Mouse (Mus musculus) thymus, postnatal 4 days (tissue): ENCODE results near the gene Cyp11a1.
A peak's percentile ranks its signal among the peaks of the same experiment; 100 is the strongest.

Experiments
- DNase-seq: peaks from one replicate; pipeline ENCODE4 v3.0.0; 2021

Cyp11a1 gene

DNA sequence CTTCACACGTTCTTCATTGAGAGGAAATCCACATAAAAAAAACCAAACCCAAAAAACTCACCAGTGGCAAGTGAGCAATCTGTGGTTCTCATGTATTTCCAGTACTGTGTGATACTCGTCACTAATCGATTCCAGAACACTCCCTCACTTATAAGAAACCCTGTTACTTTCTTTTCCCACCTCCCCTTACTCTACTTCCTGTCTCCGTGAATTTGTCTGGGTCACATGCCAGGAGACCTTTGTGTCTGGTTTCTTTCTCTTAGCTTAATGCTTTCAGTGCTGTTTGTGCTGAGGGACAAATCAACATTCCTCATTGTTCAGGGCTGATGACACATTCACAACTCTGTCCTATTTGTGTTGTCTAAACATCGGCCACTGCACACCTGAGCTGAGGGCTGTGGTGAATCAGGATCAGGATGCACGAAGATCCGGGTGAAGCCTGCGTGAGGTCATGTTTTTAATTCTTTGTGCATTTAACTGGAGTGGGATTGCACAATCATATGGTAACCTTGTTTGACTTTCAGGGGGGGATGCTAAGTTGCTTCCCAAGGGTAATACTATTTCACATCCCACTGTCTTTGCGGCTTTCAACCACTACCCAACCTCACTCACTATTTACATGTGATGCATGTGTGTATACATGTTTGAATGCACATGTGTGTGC is 33.3 kb upstream of the Cyp11a1 start:
- no peak for DNase-seq

DNA sequence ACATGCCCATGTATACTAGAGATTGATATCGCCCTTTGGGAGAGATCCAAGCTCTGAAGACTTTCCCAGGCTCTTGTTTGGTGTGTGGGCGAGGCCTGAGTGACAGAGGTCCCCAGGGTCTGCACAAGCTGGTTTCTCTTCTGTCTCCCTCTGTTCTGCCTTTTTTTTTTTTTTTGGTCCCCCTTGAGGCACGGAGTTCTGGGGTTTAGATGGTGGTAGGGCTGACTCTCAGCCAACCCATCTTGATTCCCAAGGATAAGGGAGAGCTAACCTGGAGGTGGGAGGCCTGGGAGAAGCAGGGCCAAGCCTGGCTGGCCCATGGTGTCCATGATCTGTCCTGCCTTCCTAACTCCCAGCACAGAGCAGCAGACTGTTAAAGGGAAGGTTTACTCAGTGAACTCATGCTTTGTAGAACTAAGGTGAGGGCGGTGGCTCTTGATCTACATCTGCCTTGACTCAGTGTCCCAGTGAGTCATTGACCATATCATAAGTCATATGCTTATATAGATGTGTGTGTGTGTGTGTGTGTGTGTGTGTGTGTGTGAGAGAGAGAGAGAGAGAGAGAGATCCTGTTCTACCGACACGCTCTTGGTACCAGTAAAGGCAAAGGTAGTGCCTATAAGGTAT is 32.7 kb upstream of the Cyp11a1 start:
- no peak for DNase-seq

DNA sequence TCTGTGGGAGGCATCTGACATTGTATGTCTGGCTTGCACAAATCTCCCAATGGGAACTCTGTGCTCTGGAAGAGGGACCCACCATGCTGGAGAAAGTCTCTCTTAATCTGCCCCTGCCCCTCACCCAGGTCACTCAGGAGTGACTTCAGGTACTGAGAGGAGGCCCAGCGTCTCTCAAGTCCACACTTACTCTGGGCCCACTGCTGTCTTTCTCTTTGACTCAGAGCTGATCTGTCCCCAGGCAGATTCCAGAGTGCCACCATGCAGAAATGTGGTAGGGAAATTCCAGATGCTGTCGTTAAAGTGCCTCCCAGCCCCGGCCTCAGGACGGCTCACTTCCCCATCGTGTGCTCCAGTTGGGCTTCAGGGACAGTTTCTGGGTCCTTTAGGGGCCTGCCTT is 32.0 kb upstream of the Cyp11a1 start:
- no peak for DNase-seq

DNA sequence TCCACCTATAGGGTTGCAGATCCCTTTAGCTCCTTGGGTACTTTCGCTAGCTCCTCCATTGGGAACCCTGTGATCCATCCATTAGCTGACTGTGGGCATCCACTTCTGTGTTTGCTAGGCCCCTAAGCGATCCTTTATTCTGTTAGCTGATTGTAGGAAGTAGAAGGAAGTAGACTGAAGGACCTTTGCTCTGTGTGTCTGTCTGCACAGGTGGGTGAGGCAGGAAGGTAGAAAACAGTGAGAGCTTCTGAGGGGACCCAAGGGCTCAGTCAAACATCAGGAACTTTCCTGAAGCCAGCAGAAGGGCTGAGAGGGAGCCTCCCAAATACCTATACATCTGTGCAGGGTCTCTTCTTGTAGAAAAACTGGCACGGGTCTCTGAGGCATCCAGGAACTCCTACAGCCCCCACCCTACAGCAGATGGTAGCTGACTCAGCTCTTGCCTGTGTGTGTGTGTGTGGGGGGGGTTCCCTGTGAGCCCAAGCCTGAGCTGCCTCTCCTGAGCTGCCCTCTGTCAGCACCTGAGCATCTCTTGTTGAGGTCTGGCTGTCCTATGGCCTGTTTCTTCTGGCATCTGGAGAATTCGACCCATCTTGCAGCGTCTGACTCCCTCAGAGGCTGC is 30.9 kb upstream of the Cyp11a1 start:
- DNase-seq = peak; percentile 60

DNA sequence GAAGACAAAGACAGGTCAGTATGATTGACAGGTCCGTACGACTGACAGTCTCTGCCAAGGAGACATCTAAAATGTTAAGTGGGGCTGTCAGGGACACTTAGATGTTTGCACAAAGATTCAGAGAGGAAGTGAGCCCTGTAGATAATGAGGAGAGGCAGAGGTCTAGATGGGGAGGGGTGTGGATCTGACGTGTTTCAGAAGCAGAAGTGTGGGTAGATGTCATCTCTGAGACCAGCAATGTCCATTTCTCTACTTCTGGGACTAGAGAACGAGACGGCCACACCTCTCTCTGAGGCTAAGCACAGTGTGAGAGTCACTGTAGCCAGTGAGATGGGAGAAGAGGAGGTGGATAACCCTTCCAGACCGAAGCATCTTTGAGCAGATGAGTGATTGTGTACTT is 28.2 kb upstream of the Cyp11a1 start:
- no peak for DNase-seq

DNA sequence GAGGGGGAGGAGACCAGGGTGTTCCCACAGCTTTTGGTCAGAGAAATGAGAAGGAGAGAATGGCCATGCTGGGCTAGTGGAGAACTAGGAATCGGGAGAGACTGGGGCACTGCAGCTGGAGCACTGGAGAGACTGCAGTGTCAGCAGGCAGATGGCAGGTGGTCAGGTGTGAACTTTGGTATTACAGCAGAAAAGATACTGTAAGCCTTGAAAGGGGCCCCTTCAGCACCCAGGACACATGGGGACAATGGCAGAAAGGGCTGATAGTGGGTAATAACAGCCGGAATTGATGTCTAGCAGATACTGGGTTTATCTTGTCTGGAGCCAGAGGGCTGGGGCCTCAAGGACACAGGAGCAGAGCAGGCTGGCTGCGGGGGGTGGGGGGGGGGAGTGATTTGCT is 27.4 kb upstream of the Cyp11a1 start:
- no peak for DNase-seq

DNA sequence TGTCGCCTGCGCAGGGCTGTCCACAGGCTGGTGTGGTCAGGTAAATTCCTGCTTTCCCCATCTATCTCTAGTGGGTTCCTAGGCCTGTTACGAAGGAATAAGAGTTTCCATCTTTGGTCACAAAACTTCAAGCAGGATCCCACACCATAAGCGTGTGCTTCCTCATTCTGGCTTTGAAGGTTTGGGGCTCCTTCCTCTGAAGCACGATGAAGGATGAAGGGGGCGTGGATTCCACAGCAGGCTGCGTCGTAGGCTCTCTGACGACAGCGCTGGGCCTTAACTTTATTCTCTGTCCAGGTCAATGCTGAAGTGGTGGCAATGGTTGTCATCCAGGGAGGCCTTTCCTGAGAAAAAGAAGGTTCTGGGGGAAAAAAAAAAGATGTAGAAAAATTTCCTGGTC is 25.6 kb upstream of the Cyp11a1 start:
- DNase-seq = no peak

DNA sequence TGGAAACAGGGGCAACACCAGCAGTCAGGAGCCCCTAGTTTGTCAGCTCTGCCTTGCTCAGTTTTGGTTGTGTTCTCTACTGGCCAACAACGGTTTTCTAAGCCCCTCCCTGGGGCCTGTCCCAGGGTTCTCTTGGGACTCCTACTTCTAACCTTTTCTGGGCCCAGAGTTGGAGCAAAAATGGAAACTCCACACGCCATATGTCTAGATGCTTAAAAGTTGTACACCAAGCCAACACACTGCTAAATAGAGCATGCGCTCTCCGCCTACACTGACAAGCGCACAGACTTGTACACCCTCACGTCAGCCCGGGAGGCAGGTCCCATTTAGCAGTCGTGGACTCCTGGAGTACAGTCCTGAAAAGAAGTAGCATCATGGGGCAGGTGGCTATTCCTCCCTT is 20.9 kb upstream of the Cyp11a1 start:
- DNase-seq = no peak

DNA sequence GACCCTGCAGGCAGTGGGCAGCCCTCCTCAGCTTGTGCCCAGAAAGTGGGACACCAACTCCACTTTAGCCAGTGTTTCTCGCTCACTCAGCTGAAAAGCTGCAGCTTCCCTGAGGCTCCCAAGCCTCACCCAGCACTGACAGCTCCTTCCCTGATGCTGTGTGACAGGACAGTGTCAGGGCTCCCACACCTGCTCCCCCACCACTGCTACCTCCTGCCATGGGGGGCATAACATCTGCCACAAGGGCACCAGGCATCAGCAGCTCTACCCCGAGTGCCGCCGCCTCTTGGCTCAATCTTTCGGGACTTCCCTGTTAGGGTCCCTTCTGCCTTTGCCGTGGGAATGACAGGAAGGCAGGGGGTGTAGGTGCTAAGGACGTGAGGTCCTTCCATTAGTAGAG is 19.9 kb upstream of the Cyp11a1 start:
- peak; percentile 76 for DNase-seq

DNA sequence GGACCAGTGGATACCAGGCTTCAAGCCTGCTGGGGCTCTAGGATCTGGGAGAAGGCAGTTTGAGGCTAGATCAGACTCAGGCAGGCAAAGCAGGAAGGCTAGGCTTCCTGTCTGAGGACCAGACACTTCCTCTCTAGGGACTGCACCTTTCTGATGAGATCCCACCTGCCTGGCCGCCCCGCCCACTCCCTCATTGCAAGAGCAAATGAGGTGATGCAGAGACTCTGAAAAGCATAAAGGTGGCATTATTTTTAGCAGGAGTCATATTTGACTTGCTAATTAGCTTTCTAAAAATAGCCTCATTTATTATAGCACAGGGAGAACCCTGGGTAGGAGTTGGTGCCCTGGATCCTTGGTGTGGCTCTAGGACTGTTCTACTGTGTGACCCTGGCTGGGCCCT is 18.1 kb upstream of the Cyp11a1 start:
- DNase-seq = peak; percentile 62

DNA sequence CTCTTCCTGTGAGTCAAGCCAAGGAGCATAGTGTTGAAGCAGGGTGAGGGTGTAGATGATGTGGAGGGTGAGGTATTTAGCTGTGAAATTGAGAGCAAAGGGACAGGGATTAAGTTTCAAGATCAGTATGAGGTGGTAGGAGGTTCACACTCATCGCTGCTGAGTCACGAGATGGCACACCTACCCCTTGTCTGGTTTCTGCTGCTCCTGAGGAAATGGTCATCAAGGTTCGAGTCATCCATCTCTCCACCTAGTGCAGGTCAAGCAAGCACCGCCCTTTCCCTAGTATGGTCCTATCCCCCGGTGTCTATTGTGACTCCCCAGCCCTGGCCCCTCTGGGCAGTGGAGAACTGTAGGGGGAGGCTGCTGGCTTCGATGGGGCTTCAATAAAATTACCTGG is 16.9 kb upstream of the Cyp11a1 start:
- no peak for DNase-seq

DNA sequence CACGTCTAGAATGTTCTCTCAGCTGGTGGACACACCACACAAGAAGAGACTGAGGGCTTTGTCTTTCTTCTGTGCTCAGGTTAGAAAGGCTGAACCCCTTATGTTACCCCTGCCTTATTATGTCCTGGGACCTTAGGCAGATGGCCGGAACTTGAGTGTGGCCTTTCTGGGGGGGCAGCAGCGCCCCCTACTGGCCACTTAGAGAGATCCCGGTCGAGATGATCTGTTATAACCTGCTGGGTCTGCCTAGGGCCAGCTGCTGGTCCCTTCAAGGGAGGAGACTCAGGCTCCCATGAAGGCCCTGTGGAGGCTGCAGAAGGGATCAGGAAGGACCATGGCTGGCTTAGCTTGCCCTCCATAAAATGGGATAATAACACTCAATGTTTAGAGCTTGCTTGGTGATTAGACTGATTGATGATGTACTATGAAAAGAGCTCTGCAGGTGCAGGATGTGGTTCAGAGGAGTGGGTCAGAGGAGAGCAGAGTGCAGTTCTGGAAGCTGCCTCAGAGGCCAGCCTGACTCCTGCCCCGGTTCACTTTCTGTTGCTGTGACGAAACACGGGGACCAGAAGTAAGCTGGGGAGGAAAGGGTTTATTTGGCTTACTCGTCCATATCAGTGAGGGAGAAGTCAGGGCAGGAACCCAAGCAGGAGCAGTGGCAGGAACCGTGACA is 15.6 kb upstream of the Cyp11a1 start:
- peak; percentile 65 for DNase-seq

DNA sequence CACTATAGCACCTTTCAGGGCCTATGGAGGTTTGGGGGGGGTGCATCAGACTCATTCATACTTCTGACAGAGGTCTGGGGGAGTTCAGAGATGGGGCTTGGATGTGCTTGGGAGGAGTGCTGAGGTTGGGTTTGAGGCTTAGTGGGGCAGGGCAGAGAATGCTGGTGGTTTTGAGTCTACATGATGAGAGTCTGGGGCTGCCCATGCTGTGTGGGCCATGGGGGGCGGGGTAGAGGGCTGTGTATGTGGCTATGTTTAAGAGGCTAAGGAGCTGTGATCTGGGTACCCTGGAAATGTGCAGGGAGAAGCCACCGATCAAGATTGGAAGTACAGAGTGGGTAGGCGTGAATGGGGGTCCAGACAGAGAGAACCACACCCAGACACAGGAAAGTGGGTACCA is 14.2 kb upstream of the Cyp11a1 start:
- peak; percentile 51 for DNase-seq

DNA sequence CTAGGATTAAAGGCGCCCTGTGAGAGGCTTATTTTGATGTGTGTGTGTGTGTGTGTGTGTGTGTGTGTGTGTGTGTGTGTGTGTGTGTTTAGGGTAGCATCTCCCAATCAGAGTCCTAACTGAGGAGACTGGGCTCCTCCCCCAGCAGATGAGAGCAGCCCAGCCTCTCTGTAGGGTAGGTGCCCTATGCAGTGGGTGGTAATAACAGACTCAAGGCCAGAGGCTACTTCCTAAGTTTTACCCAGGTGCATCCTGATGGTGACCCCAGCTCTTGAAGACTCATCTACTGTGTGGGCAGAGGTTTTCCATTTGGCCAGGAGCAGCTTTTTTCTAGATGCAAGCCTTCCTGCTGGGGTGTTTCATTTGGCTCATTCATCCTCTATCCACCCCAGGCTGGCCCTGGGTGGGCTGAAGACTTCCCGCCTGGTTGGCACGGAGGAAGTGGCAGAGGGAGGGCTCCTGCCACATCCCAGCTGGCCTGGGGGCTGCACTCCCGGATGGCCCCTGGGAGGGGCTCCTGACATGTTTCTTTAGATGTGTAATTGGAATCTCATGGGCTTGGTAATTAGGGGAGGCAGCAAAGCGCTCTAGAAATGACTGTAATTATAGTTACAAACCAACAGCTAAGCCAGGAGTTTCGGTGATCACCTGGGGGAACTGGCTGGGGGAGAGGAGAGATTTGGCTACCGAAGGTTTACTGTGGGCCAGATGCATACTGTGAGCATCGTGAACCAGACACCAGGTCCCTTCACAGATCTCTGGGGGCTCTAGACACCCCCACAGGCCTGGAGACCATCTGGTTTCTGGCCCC is 13.2 kb upstream of the Cyp11a1 start:
- DNase-seq = peak; percentile 45

DNA sequence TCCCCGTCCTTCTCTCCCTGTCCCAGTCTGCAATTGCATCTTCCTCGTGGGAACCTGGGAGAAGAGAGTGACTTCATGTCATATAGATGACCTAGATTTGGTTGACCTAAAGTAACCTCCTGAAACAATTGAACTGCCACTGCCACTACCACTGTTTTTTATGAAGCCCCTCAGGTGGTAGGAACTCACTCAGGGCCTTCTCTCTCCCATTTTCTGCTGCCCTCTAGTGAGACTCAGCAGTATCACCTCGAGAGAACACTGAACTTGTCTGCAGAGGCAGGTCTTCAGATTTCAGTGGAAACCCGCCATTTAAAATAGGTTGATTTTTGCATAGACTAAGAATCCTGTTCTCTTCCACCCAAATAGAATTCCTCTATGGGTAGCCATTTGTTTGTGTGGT is 10.9 kb upstream of the Cyp11a1 start:
- peak; percentile 77 for DNase-seq

DNA sequence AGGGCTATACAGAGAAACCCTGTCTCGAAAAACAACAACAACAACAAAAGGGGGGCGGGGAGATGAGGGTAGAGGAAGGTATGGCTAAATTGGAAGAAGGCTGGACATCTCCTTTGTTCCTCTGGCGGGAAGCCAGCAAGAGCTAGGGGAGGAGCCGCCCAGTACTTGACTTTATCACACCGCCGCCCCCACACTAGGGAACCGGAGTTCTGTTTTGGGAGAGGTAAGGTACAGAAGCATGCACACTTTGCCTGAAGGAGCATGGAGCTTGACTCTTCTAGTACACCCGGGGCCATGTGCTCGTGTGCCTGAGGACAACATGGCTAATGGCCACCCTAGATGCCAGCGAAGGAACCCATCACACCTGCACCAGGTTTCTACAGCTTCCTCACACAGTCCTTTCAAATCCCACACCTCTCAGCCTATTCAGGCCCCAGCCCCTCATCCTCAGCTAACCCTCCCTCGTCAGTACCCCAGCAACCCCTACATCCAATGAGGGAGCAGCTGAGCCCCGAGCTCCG is 8.6 kb upstream of the Cyp11a1 start:
- peak; percentile 93 for DNase-seq

DNA sequence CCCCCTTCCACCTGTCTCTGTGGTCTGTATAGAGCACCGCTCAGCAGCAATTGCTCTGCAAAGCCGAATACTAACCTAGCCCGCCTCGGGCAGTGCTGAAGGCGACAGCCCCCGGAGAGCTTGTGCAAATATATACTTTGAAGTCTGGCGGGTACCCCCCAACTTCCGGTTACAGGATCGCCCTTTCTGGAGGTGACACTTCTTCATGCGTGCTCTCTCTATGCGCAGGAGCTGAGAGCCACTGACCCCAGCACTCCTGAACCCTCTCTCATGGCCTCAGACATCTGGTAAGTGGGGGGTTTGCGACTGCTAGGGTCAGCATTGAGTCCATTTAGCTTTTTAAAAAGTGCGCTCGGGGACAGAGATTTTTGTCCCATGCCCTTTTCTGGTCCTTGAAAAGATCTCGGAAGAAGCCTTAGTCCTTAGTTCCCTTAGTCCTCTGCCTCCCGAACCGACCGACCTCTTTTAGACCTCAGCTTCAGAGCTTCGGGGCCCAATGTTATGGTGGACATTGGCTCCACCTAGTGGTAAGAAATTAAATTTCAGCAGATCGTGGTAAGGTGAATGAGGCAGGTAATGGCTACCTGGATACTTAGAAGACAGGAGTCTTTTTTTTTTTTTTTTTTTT is 8.1 kb upstream of the Cyp11a1 start:
- peak; percentile 67 for DNase-seq

DNA sequence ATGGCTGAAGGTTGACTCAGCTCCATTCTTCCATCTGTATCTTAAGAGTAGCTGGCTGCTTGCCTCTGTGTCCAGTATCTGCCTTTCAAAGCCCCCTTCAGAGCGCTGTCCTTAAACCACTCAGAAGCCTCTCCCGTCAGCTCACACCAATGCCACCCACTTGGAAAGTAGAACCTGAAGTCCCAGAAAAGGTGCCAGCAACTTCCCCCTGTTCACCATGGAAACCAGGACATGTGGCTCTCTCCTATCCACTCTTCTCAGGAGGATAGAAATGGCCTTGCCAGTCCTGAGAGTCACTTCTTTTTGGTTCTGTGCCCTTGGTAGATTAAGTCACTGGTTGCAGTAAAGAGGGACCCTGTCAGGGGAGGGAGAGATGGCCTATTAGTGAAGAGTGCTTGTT is 7.5 kb upstream of the Cyp11a1 start:
- DNase-seq = no peak

DNA sequence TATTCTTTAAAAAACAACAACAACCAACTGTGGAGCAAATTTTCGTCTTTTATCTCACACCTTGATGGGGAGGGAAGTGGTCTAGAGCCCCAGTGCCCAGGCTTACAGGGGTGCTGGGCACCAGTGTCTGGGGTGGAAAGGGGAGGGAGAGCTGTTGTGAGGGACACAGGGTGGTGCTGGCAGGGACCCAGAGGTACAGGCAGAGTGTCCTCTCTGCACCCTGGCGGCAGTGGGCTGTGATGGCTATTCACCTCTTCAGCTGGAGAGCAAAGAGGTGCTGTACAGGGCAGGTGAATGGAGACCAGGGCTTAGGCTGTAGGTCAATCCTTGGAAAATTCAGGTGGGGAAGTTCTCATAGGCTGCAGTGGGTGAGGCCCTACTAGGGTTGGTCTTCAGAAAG is 6.5 kb upstream of the Cyp11a1 start:
- DNase-seq = no peak

DNA sequence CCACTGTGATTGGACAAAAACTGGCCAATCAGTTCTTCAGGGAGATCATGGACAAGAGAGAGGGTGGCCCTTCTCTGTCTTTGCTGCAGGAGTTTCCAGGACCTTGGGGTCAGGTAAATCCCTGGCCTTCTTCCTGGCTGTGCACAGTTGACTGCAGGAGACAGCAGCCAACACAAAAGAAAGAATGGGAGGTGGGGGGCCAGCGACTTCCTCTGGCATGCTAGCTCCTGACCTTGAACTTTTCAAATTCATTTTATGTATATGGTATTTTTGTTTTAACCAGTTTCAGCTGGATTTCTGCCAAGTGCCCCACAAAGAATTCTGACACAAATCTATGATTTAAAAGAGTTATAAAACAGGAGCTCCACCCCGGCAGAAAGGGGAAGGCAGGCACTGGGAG is 2.9 kb upstream of the Cyp11a1 start:
- no peak for DNase-seq

DNA sequence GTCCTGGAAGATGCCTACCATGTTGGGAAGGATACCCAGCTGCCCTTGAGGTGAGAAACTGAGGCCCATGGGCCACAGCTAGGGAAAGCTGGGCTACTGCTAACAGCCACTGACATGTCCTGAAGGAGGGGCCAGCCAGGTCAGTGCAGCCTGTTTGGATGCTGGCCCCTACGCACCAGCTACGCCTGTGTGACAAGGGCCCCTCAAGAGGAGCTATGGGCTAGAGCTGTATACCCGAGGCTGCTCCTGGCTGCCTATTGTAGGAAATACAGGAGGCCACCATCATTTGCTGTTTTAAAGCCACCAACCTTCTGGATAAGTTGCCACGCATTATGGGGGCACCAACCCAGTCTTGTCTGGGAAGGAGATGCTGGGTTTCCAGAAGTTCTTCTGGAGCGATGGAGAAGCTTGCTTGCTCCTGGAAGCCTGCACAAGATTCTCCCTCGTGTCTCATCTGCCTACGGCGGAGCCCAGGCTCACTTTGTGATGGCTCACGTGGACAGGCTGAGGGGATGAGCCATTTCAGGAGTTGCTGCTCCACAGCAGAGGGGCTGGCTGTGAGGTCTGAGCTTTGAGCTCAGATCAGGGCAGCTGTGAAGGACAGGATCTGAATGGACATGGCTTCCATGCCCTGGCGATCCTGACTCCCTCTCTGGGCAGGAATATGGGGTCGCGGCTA is 2.3 kb downstream of the Cyp11a1 start:
- DNase-seq = no peak

DNA sequence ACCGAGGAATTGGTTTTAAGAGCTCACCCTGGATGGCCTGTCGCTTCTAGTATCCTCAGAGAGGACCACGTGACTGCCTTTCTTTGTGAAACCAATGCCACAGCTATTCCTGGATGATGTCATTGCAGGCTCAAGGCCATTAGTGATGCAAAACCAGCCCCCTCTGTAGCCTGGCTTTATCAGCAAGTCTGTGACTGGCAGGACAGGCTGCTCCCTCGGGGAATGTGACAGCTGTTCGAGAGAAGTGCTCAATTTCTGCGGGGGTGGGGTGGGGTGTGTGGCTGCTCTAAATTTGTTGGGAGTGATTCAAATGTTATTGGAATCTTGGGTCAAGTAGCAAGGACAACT is 2.8 kb downstream of the Cyp11a1 start:
- DNase-seq = no peak
